Mouse (Mus musculus) heart, adult 2 months (tissue): ENCODE results near the gene Id1.

Experiments used
- CTCF ChIP-seq: fragments of 200-600 bp; IDR thresholded peaks from 2 replicates; pipeline ENCODE4 v1.8.1; 2022; ENCODE audit warnings: antibody characterized with exemption, mild to moderate bottlenecking, moderate library complexity
- EP300 ChIP-seq: fragments of 200-500 bp; IDR thresholded peaks from 2 replicates; pipeline ENCODE4 v1.6.1; 2011; ENCODE audit warnings: low read depth, low read length, control low read depth; ENCODE audit not compliant: insufficient read depth
- POLR2A ChIP-seq: fragments of 200-500 bp; IDR thresholded peaks from 2 replicates; pipeline ENCODE4 v1.6.1; 2011; ENCODE audit warnings: mild to moderate bottlenecking, low read depth, low read length, control low read depth; ENCODE audit not compliant: insufficient read depth

- TF ChIP-seq CTCF: no peak
- no peak for TF ChIP-seq POLR2A
- TF ChIP-seq EP300: no peak
These were observed 40.0 kb upstream of the Id1 start for GRCm38 (mm10) chr2:152696016-152696415.
